Mouse (Mus musculus): Measurements from ENCODE around the gene Scn3a. TPM values are rescaled to one million over a fixed set of nuclear protein-coding genes. Genes with fewer than 3 reads are reported as not detected.

The Scn3a gene
- polyA plus RNA-seq, 1 experiment from 2014 or later, result 0.91 TPM

DNA sequence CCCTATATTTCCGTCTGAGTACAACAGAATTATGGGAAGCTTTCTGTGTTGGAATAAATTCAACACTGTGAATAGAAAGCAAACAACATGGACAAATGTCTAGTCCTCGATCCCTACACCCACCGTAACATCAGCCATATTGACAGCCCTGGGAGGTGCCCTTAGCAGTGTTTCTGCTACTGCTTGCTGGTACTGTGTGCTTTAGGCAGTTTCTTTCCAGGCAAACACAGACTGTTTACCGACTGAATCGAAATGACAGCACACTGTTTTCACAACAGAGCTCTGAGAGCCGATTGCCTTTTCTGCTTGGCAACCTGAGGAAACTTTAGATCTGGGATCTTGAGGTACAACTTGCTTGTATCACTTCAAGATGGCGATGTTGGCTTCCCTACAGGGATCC, 12.8 kb downstream of the Scn3a start:
- no peak for ATAC-seq (ENCODE audit: insufficient number of reproducible peaks, insufficient read depth, low FRiP score, low read depth)
- H3K9ac ChIP-seq (ENCODE audit: low read length), result no peak overlapping the region
- WGBS, result 84% methylated on average over 7 of the region's 7 CpGs
- H3K4me1 ChIP-seq (ENCODE audit: control insufficient read depth in 2 of 2, insufficient read depth in 2 of 2, low read length in 2 of 2), result no peaks in the 10 kb centered on the region
- H3K9me3 ChIP-seq (ENCODE audit: control insufficient read depth, low read length), result no peaks in the 10 kb centered on the region
- H3K36me3 ChIP-seq (ENCODE audit: control insufficient read depth, insufficient read depth, low read length), result no peaks in the 10 kb centered on the region
- 0 out of 2 replicates have a peak, but pooled peaks cover 3% of the 10 kb centered on the region for H3K27me3 ChIP-seq (ENCODE audit: control insufficient read depth, insufficient read depth, low read length)
- H3K4me3 ChIP-seq (ENCODE audit: control insufficient read depth in 1 of 2, insufficient read depth in 1 of 2, low read depth in 1 of 2, low read length in 2 of 2), result no peak overlapping the region
- H3K27ac ChIP-seq (replicated peaks in 1 of 2; ENCODE audit: control insufficient read depth in 1 of 2, insufficient read depth in 1 of 2, low read depth in 2 of 2, low read length in 2 of 2), result no peak overlapping the region
- H3K4me2 ChIP-seq (ENCODE audit: low read length), result no peak overlapping the region

- Histone ChIP-seq H3K36me3 (ENCODE audit: control insufficient read depth, insufficient read depth, low read length) (no peaks in the 10 kb centered on the region), H3K9me3 (ENCODE audit: control insufficient read depth, low read length) (no peaks in the 10 kb centered on the region), H3K27me3 (ENCODE audit: control insufficient read depth, insufficient read depth, low read length) (0 out of 2 replicates have a peak, but pooled peaks cover 3% of the 10 kb centered on the region), H3K4me2 (ENCODE audit: low read length) (no peak overlapping the region), H3K9ac (ENCODE audit: low read length) (no peak overlapping the region), H3K4me1 (ENCODE audit: control insufficient read depth in 2 of 2, insufficient read depth in 2 of 2, low read length in 2 of 2) (no peaks in the 10 kb centered on the region), H3K4me3 (ENCODE audit: control insufficient read depth in 1 of 2, insufficient read depth in 1 of 2, low read depth in 1 of 2, low read length in 2 of 2) (no peak overlapping the region), H3K27ac (replicated peaks in 1 of 2; ENCODE audit: control insufficient read depth in 1 of 2, insufficient read depth in 1 of 2, low read depth in 2 of 2, low read length in 2 of 2) (no peak overlapping the region)
- no peak for ATAC-seq (ENCODE audit: insufficient number of reproducible peaks, insufficient read depth, low FRiP score, low read depth)
- WGBS, result 63% methylated on average over 3 of the region's 3 CpGs
These were observed 14.0 kb downstream of the Scn3a start for GRCm38 (mm10) chr2:65553473-65553872.

- Histone ChIP-seq H3K4me1 (ENCODE audit: control insufficient read depth in 2 of 2, insufficient read depth in 2 of 2, low read length in 2 of 2) (no peaks in the 10 kb centered on the region), H3K9me3 (ENCODE audit: control insufficient read depth, low read length) (no peaks in the 10 kb centered on the region), H3K9ac (ENCODE audit: low read length) (no peak overlapping the region), H3K27ac (replicated peaks in 1 of 2; ENCODE audit: control insufficient read depth in 1 of 2, insufficient read depth in 1 of 2, low read depth in 2 of 2, low read length in 2 of 2) (no peak overlapping the region), H3K4me2 (ENCODE audit: low read length) (no peak overlapping the region), H3K4me3 (ENCODE audit: control insufficient read depth in 1 of 2, insufficient read depth in 1 of 2, low read depth in 1 of 2, low read length in 2 of 2) (no peak overlapping the region), H3K27me3 (ENCODE audit: control insufficient read depth, insufficient read depth, low read length) (0 out of 2 replicates have a peak, but pooled peaks cover 3% of the 10 kb centered on the region), H3K36me3 (ENCODE audit: control insufficient read depth, insufficient read depth, low read length) (no peaks in the 10 kb centered on the region)
- WGBS, result 63% methylated on average over 3 of the region's 3 CpGs
- no peak for ATAC-seq (ENCODE audit: insufficient number of reproducible peaks, insufficient read depth, low FRiP score, low read depth)
These were observed 14.7 kb downstream of the Scn3a start for GRCm38 (mm10) chr2:65552727-65553126.

DNA sequence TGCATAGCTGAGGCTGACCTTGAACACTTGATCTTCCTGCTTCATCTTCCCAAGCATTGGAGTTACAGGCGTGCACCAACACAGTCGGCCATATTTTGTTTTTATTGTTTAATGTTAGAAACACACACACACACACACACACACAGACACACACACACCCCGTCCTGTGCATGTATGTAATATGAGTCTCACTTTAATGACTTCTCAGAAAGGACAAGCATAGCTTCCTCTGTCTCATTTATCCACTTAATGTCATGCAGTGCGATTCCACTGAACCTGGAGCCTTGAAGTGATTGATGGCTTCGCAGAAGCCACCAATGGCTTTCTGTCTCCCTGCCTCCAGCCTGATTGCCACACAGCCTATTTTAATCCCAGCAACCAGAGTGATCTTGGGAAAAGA, 15.2 kb downstream of the Scn3a start:
- no peaks in the 10 kb centered on the region for H3K36me3 ChIP-seq (ENCODE audit: control insufficient read depth, insufficient read depth, low read length)
- H3K4me2 ChIP-seq (ENCODE audit: low read length), result no peak overlapping the region
- H3K4me3 ChIP-seq (ENCODE audit: control insufficient read depth in 1 of 2, insufficient read depth in 1 of 2, low read depth in 1 of 2, low read length in 2 of 2), result no peak overlapping the region
- H3K27me3 ChIP-seq (ENCODE audit: control insufficient read depth, insufficient read depth, low read length), result 0 out of 2 replicates have a peak, but pooled peaks cover 3% of the 10 kb centered on the region
- no peaks in the 10 kb centered on the region for H3K9me3 ChIP-seq (ENCODE audit: control insufficient read depth, low read length)
- no peaks in the 10 kb centered on the region for H3K4me1 ChIP-seq (ENCODE audit: control insufficient read depth in 2 of 2, insufficient read depth in 2 of 2, low read length in 2 of 2)
- no peak overlapping the region for H3K27ac ChIP-seq (replicated peaks in 1 of 2; ENCODE audit: control insufficient read depth in 1 of 2, insufficient read depth in 1 of 2, low read depth in 2 of 2, low read length in 2 of 2)
- no peak overlapping the region for H3K9ac ChIP-seq (ENCODE audit: low read length)
- no peak for ATAC-seq (ENCODE audit: insufficient number of reproducible peaks, insufficient read depth, low FRiP score, low read depth)
- WGBS, result 65% methylated on average over 5 of the region's 5 CpGs

GRCm38 (mm10) chr2:65551736-65552135, 15.7 kb downstream of the Scn3a start:
- ATAC-seq (ENCODE audit: insufficient number of reproducible peaks, insufficient read depth, low FRiP score, low read depth), result no peak
- Histone ChIP-seq H3K9me3 (ENCODE audit: control insufficient read depth, low read length) (no peaks in the 10 kb centered on the region), H3K4me3 (ENCODE audit: control insufficient read depth in 1 of 2, insufficient read depth in 1 of 2, low read depth in 1 of 2, low read length in 2 of 2) (no peak overlapping the region), H3K36me3 (ENCODE audit: control insufficient read depth, insufficient read depth, low read length) (no peaks in the 10 kb centered on the region), H3K27ac (replicated peaks in 1 of 2; ENCODE audit: control insufficient read depth in 1 of 2, insufficient read depth in 1 of 2, low read depth in 2 of 2, low read length in 2 of 2) (no peak overlapping the region), H3K9ac (ENCODE audit: low read length) (no peak overlapping the region), H3K4me2 (ENCODE audit: low read length) (no peak overlapping the region), H3K4me1 (ENCODE audit: control insufficient read depth in 2 of 2, insufficient read depth in 2 of 2, low read length in 2 of 2) (no peaks in the 10 kb centered on the region), H3K27me3 (ENCODE audit: control insufficient read depth, insufficient read depth, low read length) (0 out of 2 replicates have a peak, but pooled peaks cover 3% of the 10 kb centered on the region)
- 29% methylated on average over 2 of the region's 2 CpGs for WGBS

GRCm38 (mm10) chr2:65550564-65550963, 16.9 kb downstream of the Scn3a start:
- WGBS, result 94% methylated on average over 3 of the region's 3 CpGs
- ATAC-seq (ENCODE audit: insufficient number of reproducible peaks, insufficient read depth, low FRiP score, low read depth), result no peak
- Histone ChIP-seq H3K36me3 (ENCODE audit: control insufficient read depth, insufficient read depth, low read length) (no peaks in the 10 kb centered on the region), H3K9me3 (ENCODE audit: control insufficient read depth, low read length) (no peaks in the 10 kb centered on the region), H3K4me2 (ENCODE audit: low read length) (no peak overlapping the region), H3K9ac (ENCODE audit: low read length) (no peak overlapping the region), H3K27ac (replicated peaks in 1 of 2; ENCODE audit: control insufficient read depth in 1 of 2, insufficient read depth in 1 of 2, low read depth in 2 of 2, low read length in 2 of 2) (no peak overlapping the region), H3K4me1 (ENCODE audit: control insufficient read depth in 2 of 2, insufficient read depth in 2 of 2, low read length in 2 of 2) (no peaks in the 10 kb centered on the region), H3K4me3 (ENCODE audit: control insufficient read depth in 1 of 2, insufficient read depth in 1 of 2, low read depth in 1 of 2, low read length in 2 of 2) (no peak overlapping the region), H3K27me3 (ENCODE audit: control insufficient read depth, insufficient read depth, low read length) (no peaks in the 10 kb centered on the region)

DNA sequence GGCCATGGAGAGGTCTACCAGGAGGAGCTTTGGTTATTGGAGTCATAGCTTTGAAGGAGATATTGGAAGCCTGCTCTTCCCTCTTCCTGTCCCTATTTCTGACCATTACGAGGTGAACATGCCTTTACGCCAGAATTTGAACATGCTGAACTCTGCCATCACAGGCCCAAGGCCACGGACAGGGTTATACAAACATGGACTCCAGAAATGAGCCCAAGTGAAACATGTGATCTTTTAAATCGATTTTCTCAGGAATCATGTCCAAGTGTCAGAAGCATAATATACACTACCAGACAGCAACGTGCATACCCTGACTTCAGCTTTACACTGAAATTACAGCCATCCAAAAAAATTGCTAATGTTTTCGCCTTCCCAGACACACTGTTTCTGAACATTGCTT, 18.8 kb downstream of the Scn3a start:
- WGBS, result 87% methylated on average over 6 of the region's 6 CpGs
- ATAC-seq (ENCODE audit: insufficient number of reproducible peaks, insufficient read depth, low FRiP score, low read depth), result no peak
- no peak overlapping the region for H3K4me2 ChIP-seq (ENCODE audit: low read length)
- no peak overlapping the region for H3K4me3 ChIP-seq (ENCODE audit: control insufficient read depth in 1 of 2, insufficient read depth in 1 of 2, low read depth in 1 of 2, low read length in 2 of 2)
- no peaks in the 10 kb centered on the region for H3K4me1 ChIP-seq (ENCODE audit: control insufficient read depth in 2 of 2, insufficient read depth in 2 of 2, low read length in 2 of 2)
- no peaks in the 10 kb centered on the region for H3K9me3 ChIP-seq (ENCODE audit: control insufficient read depth, low read length)
- H3K9ac ChIP-seq (ENCODE audit: low read length), result no peak overlapping the region
- no peaks in the 10 kb centered on the region for H3K27me3 ChIP-seq (ENCODE audit: control insufficient read depth, insufficient read depth, low read length)
- no peaks in the 10 kb centered on the region for H3K36me3 ChIP-seq (ENCODE audit: control insufficient read depth, insufficient read depth, low read length)
- no peak overlapping the region for H3K27ac ChIP-seq (replicated peaks in 1 of 2; ENCODE audit: control insufficient read depth in 1 of 2, insufficient read depth in 1 of 2, low read depth in 2 of 2, low read length in 2 of 2)

GRCm38 (mm10) chr2:65547341-65547740, 20.1 kb downstream of the Scn3a start:
- no peak overlapping the region for H3K27ac ChIP-seq (replicated peaks in 1 of 2; ENCODE audit: control insufficient read depth in 1 of 2, insufficient read depth in 1 of 2, low read depth in 2 of 2, low read length in 2 of 2)
- no peak overlapping the region for H3K4me2 ChIP-seq (ENCODE audit: low read length)
- 72% methylated on average over 4 of the region's 4 CpGs for WGBS
- no peaks in the 10 kb centered on the region for H3K36me3 ChIP-seq (ENCODE audit: control insufficient read depth, insufficient read depth, low read length)
- no peak overlapping the region for H3K9ac ChIP-seq (ENCODE audit: low read length)
- H3K27me3 ChIP-seq (ENCODE audit: control insufficient read depth, insufficient read depth, low read length), result no peaks in the 10 kb centered on the region
- no peaks in the 10 kb centered on the region for H3K9me3 ChIP-seq (ENCODE audit: control insufficient read depth, low read length)
- ATAC-seq (ENCODE audit: insufficient number of reproducible peaks, insufficient read depth, low FRiP score, low read depth), result no peak
- H3K4me1 ChIP-seq (ENCODE audit: control insufficient read depth in 2 of 2, insufficient read depth in 2 of 2, low read length in 2 of 2), result no peaks in the 10 kb centered on the region
- H3K4me3 ChIP-seq (ENCODE audit: control insufficient read depth in 1 of 2, insufficient read depth in 1 of 2, low read depth in 1 of 2, low read length in 2 of 2), result no peak overlapping the region

Data from heart, embryonic 14.5 days (tissue).